Mouse (Mus musculus) G1E (cell line): ENCODE results near the gene Patj.

Experiments
- CTCF ChIP-seq: IDR thresholded peaks from 2 replicates; pipeline ENCODE4 v1.5.1; 2012; ENCODE audit warnings: low read depth, low read length, inconsistent platforms, mixed read lengths
- GATA1 ChIP-seq: IDR thresholded peaks from 2 replicates; pipeline ENCODE4 v1.6.1; 2012; ENCODE audit warnings: borderline replicate concordance, low read length, inconsistent platforms, mixed read lengths

DNA sequence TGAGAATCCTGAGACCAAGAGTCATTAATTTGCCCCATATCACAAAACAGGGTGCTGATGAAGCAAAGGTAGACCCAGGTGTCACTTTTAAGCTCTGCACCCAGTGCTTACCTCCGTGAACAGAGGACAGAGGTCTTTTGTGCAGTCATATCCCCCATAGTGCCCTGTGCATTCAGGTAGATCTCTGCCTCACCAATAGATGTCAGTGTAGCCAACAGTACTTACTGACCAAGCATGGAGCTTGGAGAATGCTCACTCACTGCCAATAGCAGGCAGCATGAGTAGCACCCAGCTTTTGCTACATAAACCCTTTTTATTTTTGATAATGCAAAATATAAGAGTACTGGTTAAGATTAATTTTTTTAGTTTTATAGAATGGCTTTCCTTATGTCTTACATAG is 149.8 kb downstream of the Patj start:
- TF ChIP-seq CTCF (no peak), GATA1 (no peak)
